Mouse (Mus musculus): Measurements from ENCODE around the gene Rpusd3.

The Rpusd3 gene

DNA sequence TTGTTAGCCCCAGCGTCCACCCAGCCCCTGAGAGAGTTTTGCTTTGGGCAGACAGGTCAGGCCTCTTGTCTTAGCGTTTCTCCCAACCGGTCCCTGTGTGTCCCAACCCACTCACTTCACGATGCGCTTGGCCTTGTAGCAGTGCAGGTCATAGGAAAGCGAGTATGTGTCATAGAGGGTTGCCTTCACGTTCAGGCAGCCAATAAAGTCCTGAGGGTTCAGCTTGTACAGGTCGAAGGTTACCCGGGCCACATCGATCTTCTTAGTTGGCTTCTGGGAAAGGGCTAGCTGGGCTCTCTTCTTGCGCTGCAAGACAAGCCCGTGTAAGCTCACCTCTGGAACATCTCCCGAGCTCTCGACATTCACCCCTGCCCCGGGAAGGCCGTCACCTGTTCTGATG, 8.9 kb upstream of the Rpusd3 start:
- DNase-seq: no peak

DNA sequence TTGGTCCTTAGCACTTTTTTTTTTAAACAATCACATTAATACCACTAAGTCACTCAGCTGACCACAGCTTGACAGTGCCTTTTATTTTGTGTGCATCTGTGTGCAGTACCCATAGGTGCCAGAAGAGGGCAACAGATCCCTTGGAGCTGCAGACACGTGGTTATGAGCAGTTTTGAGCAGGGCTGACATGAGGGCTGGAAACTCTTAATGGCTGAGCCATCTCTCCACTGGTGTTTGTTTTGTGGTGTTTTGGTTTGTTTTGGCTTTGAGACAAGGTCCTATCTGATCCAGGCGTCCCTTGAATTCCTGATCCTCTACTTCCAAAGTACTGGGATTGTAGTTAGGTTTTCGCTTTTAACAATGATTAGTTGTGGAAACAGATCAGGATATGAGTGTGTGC, 8.3 kb upstream of the Rpusd3 start:
- DNase-seq: peak; percentile 65

GRCm38 (mm10) chr6:113426696-113427095, 7.6 kb upstream of the Rpusd3 start:
- DNase-seq: peak; percentile 38

GRCm38 (mm10) chr6:113424187-113424586, 5.0 kb upstream of the Rpusd3 start:
- DNase-seq: no peak

GRCm38 (mm10) chr6:113423000-113423399, 3.9 kb upstream of the Rpusd3 start:
- DNase-seq: no peak

GRCm38 (mm10) chr6:113418441-113419198, 520 bp downstream of the Rpusd3 start:
- DNase-seq: peak; percentile 24

DNA sequence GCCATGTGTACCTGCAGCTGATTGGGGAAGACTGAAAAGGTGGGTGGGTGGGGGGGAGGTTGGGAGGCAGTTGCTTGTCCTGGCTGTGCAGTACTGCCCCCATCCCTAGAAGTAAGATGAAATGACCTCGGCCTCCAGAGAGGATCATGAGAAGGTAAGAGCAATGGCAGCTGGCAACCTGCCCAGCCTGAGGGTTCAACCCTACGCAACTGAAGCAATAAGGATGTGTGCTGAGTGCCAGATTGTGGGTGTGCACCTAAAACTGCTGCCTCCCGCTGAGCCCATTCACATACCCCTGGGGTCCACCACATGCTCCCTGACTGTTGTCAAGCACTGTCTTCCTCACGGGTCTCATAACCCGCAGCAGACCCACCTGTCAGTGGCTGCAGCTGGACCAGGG, 2.7 kb downstream of the Rpusd3 start:
- peak; percentile 34 for DNase-seq

DNA sequence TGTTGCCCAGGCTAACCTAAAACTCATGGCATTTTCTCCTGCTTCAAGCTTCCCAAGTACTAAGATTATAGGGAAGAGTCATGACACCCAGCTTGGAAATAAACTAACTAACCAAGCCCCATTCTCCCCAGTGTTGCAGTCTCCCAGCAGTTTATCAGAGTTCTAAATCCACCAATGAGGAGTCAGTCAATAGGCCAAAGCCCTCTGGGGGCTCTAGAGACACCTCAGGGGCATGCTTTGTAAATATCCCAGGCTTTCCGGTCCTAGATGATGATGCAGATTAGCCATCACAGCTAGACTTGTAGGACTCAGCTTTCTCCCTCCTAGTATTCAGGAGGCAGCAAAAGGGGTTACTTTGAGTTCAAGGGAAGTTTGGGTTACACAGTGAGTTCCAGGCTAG, 9.1 kb downstream of the Rpusd3 start:
- no peak for DNase-seq

GRCm38 (mm10) chr6:113406683-113407082, 12.5 kb downstream of the Rpusd3 start:
- no peak for DNase-seq

DNA sequence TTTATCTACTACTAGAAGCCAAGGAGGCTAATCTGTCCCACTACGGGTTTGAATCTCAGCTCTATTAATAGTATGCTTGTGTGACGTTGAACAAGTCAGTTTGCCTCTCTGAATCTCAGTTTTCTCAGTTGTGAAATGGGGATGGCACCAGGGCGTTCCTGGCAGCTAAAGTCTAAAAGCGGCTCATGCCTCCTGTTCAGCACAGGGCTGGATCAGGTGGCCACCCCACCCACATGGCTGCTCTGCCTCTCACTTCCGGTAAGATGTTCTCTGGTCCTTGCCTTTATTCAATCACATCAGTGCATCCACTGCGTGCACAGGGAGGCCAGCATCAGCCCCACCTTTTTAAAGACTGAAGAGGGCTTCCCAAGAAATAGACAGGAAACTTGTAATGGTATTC, 13.7 kb downstream of the Rpusd3 start:
- no peak for DNase-seq

GRCm38 (mm10) chr6:113404649-113405448, 14.3 kb downstream of the Rpusd3 start:
- DNase-seq: no peak

DNA sequence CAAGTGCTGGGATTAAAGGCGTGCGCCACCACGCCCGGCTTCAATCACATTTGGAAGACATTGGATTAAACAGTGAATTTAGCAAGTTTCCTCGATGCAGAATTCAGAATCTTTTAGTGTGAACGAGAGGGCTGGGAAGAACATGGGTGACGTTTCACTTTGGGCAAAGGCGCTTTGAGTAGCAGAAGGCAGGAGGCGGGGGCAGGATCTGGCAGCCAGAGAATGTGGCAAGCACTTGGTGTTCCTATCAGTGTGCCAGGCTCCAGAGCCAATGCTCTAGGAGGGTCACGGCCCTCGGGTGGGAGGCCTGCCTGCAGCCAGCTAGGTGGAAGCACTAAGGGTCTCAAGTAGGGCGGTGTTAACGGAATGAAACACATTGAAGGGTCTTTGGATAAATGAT, 17.0 kb downstream of the Rpusd3 start:
- DNase-seq: no peak

GRCm38 (mm10) chr6:113396270-113397030, 22.7 kb downstream of the Rpusd3 start:
- DNase-seq: no peak

DNA sequence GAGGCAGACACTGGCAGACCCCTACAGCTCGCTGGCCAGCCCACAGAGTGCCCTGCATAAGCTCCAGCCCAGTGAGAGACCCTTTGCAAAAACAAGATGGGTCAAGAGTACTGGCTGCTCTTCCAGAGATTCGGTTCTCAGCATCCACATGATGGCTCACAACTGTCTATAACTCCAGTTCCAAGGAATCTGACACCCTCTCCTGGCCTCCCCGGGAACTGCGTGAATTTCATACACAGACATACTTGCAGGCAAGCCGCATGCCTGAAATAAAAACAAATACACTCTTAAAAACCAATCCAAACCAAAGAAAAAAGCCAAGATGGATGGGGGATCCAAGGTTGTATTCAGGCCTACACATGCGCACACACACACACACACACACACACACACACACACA, 23.6 kb downstream of the Rpusd3 start:
- no peak for DNase-seq

DNA sequence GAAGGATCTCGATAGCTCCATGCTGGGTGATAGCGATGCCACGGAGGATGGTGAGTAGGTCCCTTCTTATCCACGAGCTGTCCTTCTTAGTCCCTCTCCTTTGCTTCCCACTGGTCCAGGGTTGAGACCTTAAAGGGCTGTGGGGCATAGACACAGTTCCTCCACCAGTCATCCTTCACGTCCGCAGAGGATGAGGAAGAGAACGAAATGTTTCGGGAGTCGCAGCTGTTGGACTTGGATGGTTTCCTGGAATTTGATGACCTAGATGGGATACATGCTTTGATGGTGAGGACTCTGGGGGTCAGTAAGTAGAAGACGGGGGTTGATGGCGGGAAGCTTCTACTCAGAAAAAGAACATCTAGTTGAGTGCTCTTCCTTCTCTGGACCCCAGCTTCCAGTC, 24.3 kb downstream of the Rpusd3 start:
- DNase-seq: no peak

DNA sequence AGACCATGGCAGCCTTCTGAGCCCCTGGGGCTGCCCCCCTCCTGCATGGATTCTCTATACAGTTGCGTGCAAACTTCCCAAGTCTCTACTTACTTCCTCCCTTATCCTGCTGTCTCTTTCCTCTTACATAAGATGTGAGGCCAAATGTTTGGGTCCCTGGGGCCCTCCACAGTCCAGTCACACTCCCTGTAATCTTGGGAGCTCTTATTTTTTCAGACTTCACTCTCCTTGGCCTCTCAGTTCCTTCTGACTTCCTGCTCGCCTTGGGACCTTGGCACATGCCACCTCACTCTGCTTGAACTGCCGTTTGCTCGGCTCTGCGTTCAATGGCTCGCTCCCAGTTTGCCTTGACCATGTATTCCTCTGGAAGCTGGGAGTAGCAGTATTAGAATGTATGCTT, 25.2 kb downstream of the Rpusd3 start:
- no peak for DNase-seq

DNA sequence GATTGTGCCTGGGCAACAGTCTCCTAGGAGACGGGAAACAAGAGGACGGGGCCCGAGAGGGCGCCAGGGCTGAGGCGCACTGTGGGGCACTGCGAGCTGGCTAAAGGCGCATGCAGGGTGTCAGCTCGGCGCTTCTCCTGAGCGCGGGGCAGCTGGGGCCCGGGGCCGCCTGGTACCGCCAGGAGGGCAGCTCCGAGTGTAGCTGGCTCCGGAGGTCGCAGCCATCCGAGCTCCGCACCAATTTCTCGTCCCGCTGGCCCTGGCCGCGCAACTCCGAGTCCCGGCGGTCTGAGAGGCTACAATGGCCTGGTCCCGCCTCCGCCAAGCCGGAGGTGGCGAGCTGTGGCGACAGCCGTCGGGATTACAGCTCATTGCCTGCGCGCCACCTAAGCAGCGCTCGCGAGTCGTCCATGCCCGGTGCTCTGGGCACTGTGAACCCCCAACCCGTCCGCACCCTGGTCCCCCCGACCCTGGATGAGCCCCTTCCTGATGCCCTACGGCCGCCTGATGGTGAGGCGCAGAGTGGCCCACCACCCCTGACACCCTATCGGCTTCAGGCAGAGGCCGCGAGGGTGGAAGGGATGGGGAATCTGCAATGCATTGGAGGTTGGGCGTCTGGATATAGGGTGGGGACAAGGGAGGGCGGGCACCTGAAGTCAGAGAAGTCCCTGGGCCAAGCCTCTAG, 26.6 kb downstream of the Rpusd3 start:
- peak; percentile 38 for DNase-seq

DNA sequence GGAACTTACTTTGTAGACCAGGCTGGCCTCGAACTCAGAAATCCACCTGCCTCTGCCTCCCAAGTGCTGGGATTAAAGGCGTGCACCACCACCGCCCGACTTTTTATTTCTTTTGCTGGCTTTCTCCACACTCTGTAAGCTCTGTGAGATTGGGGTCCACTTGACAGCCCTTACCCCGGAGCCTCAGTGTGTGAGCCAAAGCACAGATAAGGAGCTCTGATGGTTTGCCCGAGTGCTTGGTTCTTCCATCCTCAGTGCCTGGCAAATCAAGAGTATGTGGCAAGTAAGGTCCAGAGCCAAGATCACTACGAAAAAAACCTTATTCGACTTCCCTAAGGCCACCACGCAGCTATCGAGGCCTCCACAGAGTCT, 27.1 kb downstream of the Rpusd3 start:
- DNase-seq: no peak

GRCm38 (mm10) chr6:113390715-113391114, 28.4 kb downstream of the Rpusd3 start:
- no peak for DNase-seq

DNA sequence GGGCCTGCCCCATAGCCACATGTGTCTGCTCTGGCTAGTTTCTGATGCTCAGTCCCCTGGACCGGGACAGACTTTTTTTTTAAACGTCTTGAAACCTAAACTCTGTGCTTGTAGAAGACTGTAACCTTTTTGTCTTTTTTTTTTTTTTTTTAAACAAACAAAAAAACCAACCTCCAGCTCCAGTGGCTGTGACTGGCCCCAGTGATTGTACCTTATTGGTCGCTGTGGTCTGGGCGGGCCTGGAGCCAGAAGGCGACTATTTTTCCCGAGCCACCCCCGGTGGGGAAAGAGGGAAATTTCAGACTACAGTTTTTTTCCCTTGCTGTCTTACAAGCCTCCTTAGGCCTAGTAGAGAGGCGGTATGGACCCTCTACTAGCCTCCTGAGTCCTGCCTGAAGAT, 30.2 kb downstream of the Rpusd3 start, which contains the start of gene Ttll3:
Gene Ttll3 (plus strand): TSS at position 301 of the 400 bp plus-strand sequence.
- DNase-seq: no peak

DNA sequence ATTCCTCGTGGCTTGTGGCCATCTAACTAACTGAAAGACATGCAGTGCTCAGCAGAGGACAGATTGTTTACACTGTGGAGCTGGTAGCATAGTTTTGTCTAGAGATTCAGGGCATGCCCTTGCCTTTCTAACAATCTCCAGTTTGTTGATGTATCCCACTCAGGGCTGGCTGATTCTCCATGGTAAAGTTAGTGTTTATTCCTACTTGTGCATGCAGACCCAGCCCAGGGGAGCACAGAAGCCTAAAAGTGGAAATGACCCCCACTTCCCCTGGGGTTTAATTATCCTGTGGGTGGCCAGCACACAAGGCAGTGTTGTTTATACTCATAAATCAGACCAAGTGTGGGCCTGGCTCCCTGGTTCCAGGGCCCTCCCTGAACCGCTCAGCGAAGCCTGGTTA, 33.1 kb downstream of the Rpusd3 start:
- no peak for DNase-seq

DNA sequence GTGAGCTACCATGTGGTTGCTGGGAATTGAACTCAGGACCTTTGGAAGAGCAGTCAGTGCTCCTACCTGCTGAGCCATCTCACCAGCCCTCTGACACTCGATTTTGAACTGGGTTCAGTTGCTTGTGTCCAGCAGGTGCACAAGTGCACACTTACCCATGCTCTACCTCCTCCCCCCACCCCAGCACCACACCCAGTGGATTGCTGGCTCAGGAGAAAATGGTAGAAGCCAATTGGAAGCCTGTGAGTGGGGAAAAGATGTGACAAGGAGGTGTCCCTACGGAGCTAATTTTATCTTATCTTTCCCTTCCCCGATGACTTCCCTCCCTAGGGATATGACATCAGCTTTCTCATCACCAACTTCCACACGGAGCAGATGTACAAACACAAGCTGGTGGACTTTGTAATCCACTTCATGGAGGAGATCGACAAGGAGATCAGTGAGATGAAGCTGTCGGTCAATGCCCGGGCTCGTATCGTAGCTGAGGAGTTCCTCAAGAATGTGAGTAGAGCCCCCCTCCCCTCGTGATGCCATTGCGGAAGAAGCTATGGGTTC, 33.9 kb downstream of the Rpusd3 start:
- DNase-seq: no peak

Data from lung, postnatal 36 days (tissue).